Mouse (Mus musculus) G1E (cell line): ENCODE data around the gene Atp1b1.

ENCODE experiments used
- CTCF ChIP-seq: IDR thresholded peaks from 2 replicates; pipeline ENCODE4 v1.5.1; 2012; ENCODE audit warnings: low read depth, low read length, inconsistent platforms, mixed read lengths
- TAL1 ChIP-seq: conservative IDR thresholded peaks from 2 replicates; pipeline ENCODE4 v1.6.1; 2012; ENCODE audit warnings: low read depth, low read length, inconsistent platforms, mixed read lengths

DNA sequence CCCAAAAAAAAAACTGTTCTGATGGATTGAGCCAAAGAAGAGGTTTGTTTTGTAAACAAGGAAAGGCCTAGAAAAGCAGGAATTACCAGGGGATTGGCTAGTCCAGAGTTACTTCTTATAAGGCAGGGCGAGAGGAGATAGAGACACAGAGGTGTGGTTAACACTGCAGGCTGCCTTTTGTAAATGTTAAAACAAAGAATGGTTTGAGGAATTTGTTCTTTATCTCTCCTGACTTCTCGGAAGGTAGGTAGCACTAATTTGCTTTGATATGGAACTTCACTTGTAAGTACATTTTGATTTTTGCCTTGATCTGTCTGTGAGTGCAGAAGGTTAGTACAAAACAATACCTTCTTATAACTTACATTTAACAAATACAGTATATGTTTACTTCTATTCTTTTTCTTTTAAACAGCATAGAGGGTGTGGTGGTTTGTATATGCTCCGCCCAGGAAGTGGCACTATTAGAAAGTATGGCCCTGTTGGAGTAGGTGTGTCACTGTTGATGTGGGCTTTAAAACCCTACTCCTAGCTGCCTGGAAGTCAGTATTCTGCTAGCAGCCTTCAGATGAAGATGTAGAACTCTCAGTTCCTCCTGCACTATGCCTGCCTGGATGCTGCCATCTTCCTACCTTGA, 31.9 kb upstream of the Atp1b1 start:
- TF ChIP-seq CTCF = no peak
- TF ChIP-seq TAL1 = no peak
